In the genomic region with DNA sequence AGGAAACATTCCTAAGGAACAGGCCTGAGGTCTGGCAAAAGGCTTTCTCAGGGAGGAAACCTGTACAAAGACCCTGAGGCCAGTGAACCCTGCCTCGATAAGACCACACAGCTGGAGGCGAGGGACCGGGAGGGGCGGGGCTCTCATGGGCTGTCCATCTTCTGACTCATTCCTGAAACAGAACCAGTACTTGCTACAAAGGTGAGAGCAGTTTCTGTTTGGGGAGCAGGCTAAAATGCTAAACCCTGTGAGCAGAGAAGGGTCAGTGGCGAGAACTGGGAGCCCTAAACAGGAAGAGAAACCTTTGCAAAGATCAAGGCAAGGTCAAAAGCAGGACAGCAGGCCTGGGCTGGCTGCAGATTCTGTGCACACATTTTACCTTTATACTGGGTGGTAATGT, we compare ENCODE assay signal across 12 mouse cellular contexts. TPM values are rescaled to one million over a fixed set of nuclear protein-coding genes. Genes with fewer than 3 reads are reported as not detected.
DNase-seq lines count a peak whose midpoint lies in the region; ATAC-seq lines count a peak whose summit lies in the region.
"Had no signal": no experiment of that assay in that cellular context is flagged by ENCODE, and none has a peak within 500 bp of the region (broad histone marks: within the 10 kb centered on the region; RNA-seq: fewer than 3 reads in every experiment).

No protein-coding gene starts in this region.

- intact Hi-C loops in heart, postnatal 14 days (cut with DNase I), result no loop called here

- peak; percentile 41 to 68 for DNase-seq in adrenal gland, adult (ENCODE audit: inconsistent age in 2 of 2, low spot score in 1 of 2)
- no peak for DNase-seq in adrenal gland, postnatal 4 days (ENCODE audit: low spot score in 2 of 2)
- peak; percentile 80 for DNase-seq in A20 (ENCODE audit: low read depth, low spot score)
- peak; percentile 24 for DNase-seq in adrenal gland, postnatal 25 days
- peak; percentile 34 to 42 for DNase-seq in kidney, postnatal 4 days
- no peak for DNase-seq in heart, postnatal 14 days
- DNase-seq in Muller cell, postnatal 12 days (ENCODE audit: inconsistent ontology term), result no peak
- DNase-seq: gastrocnemius, postnatal 10 days; lung, postnatal 14 days had no signal

- no peak for ATAC-seq in erythroid progenitor cell, adult 5-6 weeks (replicated peaks; ENCODE audit: low FRiP score, poor library complexity, severe bottlenecking)
- ATAC-seq: forebrain, embryonic 14.5 days; inflammation-experienced regulatory T-cells, adult 6 months had no signal

RNA-seq across cellular contexts. Expression of gene Fnbp1, which starts 47.2 kb away (rescaled TPM):
- 10 to 100 TPM; 69.0 to 82.4 TPM for total RNA-seq in adrenal gland, postnatal 4 days (2021)
- total RNA-seq in adrenal gland, postnatal 25 days (2021), result 50.9 and 66.0 TPM in 2 replicates
- total RNA-seq in heart, postnatal 14 days (2021), result 10 to 100 TPM; 49.5 to 51.9 TPM
- 3.8 and 19.1 TPM in 2 replicates for total RNA-seq in erythroid progenitor cell, adult 5-6 weeks (2015; ENCODE audit: low replicate concordance)
- total RNA-seq in erythroid progenitor cell, adult 5-6 weeks (2017; ENCODE audit: low replicate concordance), result 5.8 and 9.1 TPM in 2 replicates

RNA-seq across cellular contexts. Expression of gene Gpr107, which starts 57.6 kb away (rescaled TPM):
- 10 to 100 TPM; 62.8 to 68.3 TPM for total RNA-seq in adrenal gland, postnatal 4 days (2021)
- 54.1 and 63.6 TPM in 2 replicates for total RNA-seq in adrenal gland, postnatal 25 days (2021)
- 10 to 100 TPM; 39.2 to 41.7 TPM for total RNA-seq in heart, postnatal 14 days (2021)
- total RNA-seq in erythroid progenitor cell, adult 5-6 weeks (2015; ENCODE audit: low replicate concordance), result 15.1 and 24.7 TPM in 2 replicates
- total RNA-seq in erythroid progenitor cell, adult 5-6 weeks (2017; ENCODE audit: low replicate concordance), result 6.4 and 8.9 TPM in 2 replicates

Comparison
In these comparisons a context has a peak if more than half of its experiments do, and no peak if none do; other contexts are left out.
1. DNase-seq: peak in adrenal gland, adult (2 of 2), A20 (single experiment), adrenal gland, postnatal 25 days (single experiment) and kidney, postnatal 4 days (2 of 2); none in adrenal gland, postnatal 4 days (0 of 2), heart, postnatal 14 days (0 of 2) and Muller cell, postnatal 12 days (single experiment).